Mouse (Mus musculus): Measurements from ENCODE around the gene Mup9. TPM values are rescaled to one million over a fixed set of nuclear protein-coding genes. Genes with fewer than 3 reads are reported as not detected.

Mup9 gene
- polyA plus RNA-seq (2012; rRNA removed): not detected in 2 replicates

GRCm38 (mm10) chr4:60421852-60422251 lies at the start of gene Mup9:
Gene Mup9, minus strand, starts transcription at chr4:60421952.

Other genes starting within 250 kb of the Mup9 start
- gene Mup8, start 199.4 kb downstream of the Mup9 start, polyA plus RNA-seq (2012; rRNA removed): not detected in 2 replicates
- gene Mup1, start 80.0 kb upstream of the Mup9 start, polyA plus RNA-seq (2012; rRNA removed): not detected in 2 replicates
- not detected in 2 replicates for gene Mup10, start 160.2 kb upstream of the Mup9 start, polyA plus RNA-seq (2012; rRNA removed)
- not detected in 2 replicates for gene Mup11, start 240.5 kb upstream of the Mup9 start, polyA plus RNA-seq (2012; rRNA removed)

Measured in colon, adult 2 months (tissue).